Mouse (Mus musculus) liver, embryonic 11.5 days (tissue): ENCODE data around the gene Stub1. TPM values are rescaled to one million over a fixed set of nuclear protein-coding genes. Genes with fewer than 3 reads are reported as not detected.
"Not testable (repeated sequence)": the region's sequence is repeated elsewhere in the genome, so short reads cannot be mapped to it uniquely, and the experiment has no call there.

Experiments
- ATAC-seq: fragments of 200-750 bp; cut with Nextera tagmentation; replicated peaks from 2 replicates; pipeline ENCODE4 v1.8.0; 2017; ENCODE audit warnings: moderate number of reproducible peaks, mild to moderate bottlenecking, moderate TSS enrichment, moderate library complexity; ENCODE audit not compliant: low FRiP score
- DNase-seq: peaks from one replicate; pipeline ENCODE4 v3.0.0-alpha.2; 2017; ENCODE audit warnings: low spot score
- H3K27ac ChIP-seq: fragments of 300-500 bp; sonication (generic); 2 replicates; pipeline ENCODE4 v1.5.1; 2014; ENCODE audit warnings: mild to moderate bottlenecking, low read depth, low read length, control low read depth
- H3K27me3 ChIP-seq: fragments of 300-500 bp; sonication (generic); replicated peaks from 2 replicates; pipeline ENCODE4 v1.6.1; 2014; ENCODE audit warnings: low read length, mixed read lengths; ENCODE audit not compliant: control insufficient read depth, insufficient read depth
- H3K36me3 ChIP-seq: fragments of 300-500 bp; sonication (generic); 2 replicates; pipeline ENCODE4 v1.6.1; 2014; ENCODE audit warnings: mild to moderate bottlenecking, low read length, moderate library complexity, mixed read lengths; ENCODE audit not compliant: control insufficient read depth, insufficient read depth
- H3K4me1 ChIP-seq: fragments of 300-500 bp; sonication (generic); replicated peaks from 2 replicates; pipeline ENCODE4 v1.6.1; 2014; ENCODE audit warnings: low read length, mixed read lengths; ENCODE audit not compliant: control insufficient read depth, insufficient read depth
- H3K4me2 ChIP-seq: fragments of 300-500 bp; sonication (generic); 2 replicates; pipeline ENCODE4 v1.6.1; 2014; ENCODE audit warnings: mild to moderate bottlenecking, control low read depth, moderate library complexity
- H3K4me3 ChIP-seq: fragments of 300-500 bp; sonication (generic); 2 replicates; pipeline ENCODE4 v1.5.1; 2014; ENCODE audit warnings: low read depth, low read length, control low read depth
- H3K9ac ChIP-seq: fragments of 300-500 bp; sonication (generic); 2 replicates; pipeline ENCODE4 v1.6.1; 2014; ENCODE audit warnings: low read depth, low read length, control low read depth
- H3K9me3 ChIP-seq: fragments of 300-500 bp; sonication (generic); 2 replicates; pipeline ENCODE4 v1.6.1; 2016; ENCODE audit warnings: low read length, inconsistent platforms, mixed read lengths; ENCODE audit not compliant: control insufficient read depth
- WGBS: fragments of 180-500 bp; shearing (Covaris S2); extraction: QIAGEN DNeasy Blood & Tissue Kit; methylation state at CpG from one replicate; pipeline ENCODE4 v1.1.7; 2014; 5-methylcytosine and 5-hydroxymethylcytosine counted together
- polyA plus RNA-seq: library from polyadenylated mRNA; unstranded; fragments of >200 nt; fragmentation: Nextera tagmentation; extraction: Ambion mirVana; gene quantifications from 2 replicates; pipeline ENCODE4 v1.2.1, GENCODE M21; 2014

Gene Stub1
- polyA plus RNA-seq, 1 experiment from 2014 or later: 252 TPM

DNA sequence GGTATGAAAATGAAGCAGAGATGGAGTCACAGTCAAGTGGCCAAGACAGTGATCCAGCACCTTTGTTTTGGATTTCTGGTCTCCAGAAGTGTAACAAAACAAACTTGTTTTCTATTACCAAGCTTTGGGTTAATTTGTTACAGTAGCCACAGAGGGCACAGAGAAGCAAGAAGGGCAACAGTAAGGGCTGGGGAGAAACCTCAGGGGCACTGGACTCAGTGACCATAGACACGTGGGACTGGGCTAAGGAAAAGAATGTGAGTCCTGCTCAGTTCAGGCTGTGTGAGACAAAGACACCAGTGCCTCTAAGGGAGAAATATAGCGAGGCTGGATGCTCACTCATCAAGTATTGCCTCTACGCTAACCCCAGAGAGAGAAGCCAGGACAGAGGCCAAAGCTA, 39.5 kb upstream of the Stub1 start:
- no peak for ATAC-seq
- WGBS: 83% methylated on average over 3 of the region's 3 CpGs

DNA sequence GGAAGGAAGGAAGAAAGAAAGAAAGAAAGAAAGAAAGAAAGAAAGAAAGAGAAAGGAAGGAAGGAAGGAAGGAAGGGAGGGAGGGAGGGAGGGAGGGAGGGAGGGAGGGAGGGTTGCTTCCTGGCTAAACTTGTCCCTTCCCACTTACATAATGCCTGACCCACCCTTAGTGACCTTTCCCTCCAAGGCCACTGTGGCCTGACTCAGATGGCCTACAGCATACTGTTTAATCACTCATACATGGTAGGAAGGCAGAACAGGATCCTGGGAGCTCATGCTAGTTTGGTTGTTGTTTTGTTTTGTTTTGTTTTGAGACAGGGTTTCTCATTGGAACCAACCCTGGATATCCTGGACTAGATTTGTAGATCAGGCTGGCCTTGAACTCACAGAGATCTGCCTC, 38.4 kb upstream of the Stub1 start:
- not testable (repeated sequence) for H3K4me2 ChIP-seq, DNase-seq, H3K36me3 ChIP-seq, H3K27me3 ChIP-seq, ATAC-seq, H3K27ac ChIP-seq, H3K9ac ChIP-seq, H3K4me3 ChIP-seq, H3K9me3 ChIP-seq
- peaks cover 28% of the 10 kb centered on the region for H3K4me1 ChIP-seq

More for the DNA sequence above, 39.5 kb upstream of the Stub1 start:
- H3K4me1 ChIP-seq: peaks cover 31% of the 10 kb centered on the region
- no peak overlapping the region for H3K4me2 ChIP-seq
- DNase-seq: no peak
- H3K4me3 ChIP-seq: no peak overlapping the region
- no peaks in the 10 kb centered on the region for H3K9me3 ChIP-seq
- H3K27me3 ChIP-seq: no peaks in the 10 kb centered on the region
- H3K27ac ChIP-seq: no peak overlapping the region
- no peaks in the 10 kb centered on the region for H3K36me3 ChIP-seq
- H3K9ac ChIP-seq: no peak overlapping the region

DNA sequence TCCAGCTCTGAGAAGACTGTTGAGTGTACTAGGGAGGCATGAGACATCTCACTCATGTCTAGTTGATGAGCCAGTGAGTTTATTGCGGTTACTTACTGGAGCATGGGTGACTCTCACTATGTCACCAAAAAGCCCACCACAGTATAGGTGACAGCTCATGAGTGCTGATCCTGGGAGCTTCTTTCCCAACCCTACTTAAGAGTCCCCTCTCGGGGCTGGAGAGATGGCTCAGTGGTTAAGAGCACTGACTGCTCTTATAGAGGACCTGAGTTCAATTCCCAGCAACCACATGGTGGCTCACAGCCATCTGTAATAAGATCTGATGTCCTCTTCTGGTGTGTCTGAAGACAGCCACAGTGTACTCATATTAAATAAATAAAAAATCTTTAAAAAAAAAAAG, 36.8 kb upstream of the Stub1 start:
- DNase-seq: no peak
- WGBS: 84% methylated on average over 2 of the region's 2 CpGs

DNA sequence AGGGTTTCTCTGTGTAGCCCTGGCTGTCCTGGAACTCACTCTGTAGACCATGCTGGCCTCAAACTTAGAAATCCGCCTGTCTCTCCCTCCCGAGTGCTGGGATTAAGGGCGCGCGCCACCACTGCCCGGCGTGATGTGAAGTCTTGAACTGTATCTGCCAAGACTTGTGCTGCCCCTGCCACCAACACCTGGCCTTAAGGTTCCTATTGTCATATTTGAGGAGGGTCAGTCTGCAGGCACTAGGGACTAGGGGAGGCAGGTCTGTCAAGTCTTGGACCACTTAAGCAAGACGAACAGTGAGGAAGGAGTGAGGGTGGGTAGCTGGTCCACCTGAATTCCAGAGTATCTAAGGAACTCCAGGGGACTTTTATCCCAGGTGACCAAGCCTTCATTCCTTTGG, 36.3 kb upstream of the Stub1 start:
- WGBS: 85% methylated on average over 8 of the region's 8 CpGs
- Histone ChIP-seq H3K4me3 (no peak overlapping the region), H3K4me1 (peaks cover 20% of the 10 kb centered on the region), H3K9ac (no peak overlapping the region), H3K4me2 (no peak overlapping the region; the same call in 1 of the 2 replicates), H3K36me3 (peaks cover 4% of the 10 kb centered on the region; the same call in 1 of the 2 replicates), H3K27ac (no peak overlapping the region), H3K9me3 (no peaks in the 10 kb centered on the region), H3K27me3 (no peaks in the 10 kb centered on the region)
- DNase-seq: no peak
- no peak for ATAC-seq

More for the DNA sequence above, 36.8 kb upstream of the Stub1 start:
- H3K9me3 ChIP-seq: no peaks in the 10 kb centered on the region
- peaks cover 4% of the 10 kb centered on the region; the same call in 1 of the 2 replicates for H3K36me3 ChIP-seq
- no peak for ATAC-seq
- no peak overlapping the region for H3K4me2 ChIP-seq
- no peak overlapping the region for H3K4me3 ChIP-seq
- no peaks in the 10 kb centered on the region for H3K27me3 ChIP-seq
- H3K27ac ChIP-seq: no peak overlapping the region
- no peak overlapping the region for H3K9ac ChIP-seq
- H3K4me1 ChIP-seq: peaks cover 20% of the 10 kb centered on the region

DNA sequence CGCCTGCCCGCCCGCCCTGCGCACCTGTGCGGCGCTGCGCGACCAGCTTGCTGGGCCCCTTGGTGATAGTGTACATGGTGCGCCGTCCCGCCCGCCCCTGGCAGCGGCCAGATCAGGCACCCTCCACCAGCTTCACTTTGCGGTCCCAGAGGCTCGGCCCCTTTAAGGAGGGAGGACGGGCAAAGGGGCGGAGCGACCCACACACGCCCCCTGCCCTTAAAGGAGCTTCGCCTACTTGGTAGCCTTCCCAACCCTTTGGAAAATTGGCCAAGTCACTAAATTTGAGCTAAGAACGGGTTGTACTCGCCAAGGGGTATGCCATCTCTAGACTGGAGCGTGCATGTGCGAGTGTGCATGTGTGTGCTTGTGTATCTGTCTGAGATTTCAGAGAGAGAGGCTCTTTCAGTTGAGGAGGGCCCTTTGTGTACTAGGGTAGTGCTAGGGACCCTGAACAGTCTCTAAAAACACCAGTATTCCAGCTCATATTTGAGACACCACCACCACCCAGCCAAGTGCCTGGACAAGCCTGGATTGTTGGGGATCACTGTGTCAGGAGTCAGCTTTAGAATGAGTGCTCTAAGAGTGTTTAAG, 35.5 kb upstream of the Stub1 start, which contains the start of gene Mcrip2:
Gene Mcrip2 (minus strand): TSS at position 164 of the 591 bp plus-strand sequence.
- ATAC-seq (peak; percentile 83), DNase-seq (peak; percentile 84)
- WGBS: under 1% methylated on average over 24 of the region's 24 CpGs
- H3K4me3 ChIP-seq: peak within 1 kb of the TSS; percentile 86
- H3K27ac ChIP-seq: peak within 1 kb of the TSS; percentile 70
- H3K36me3 ChIP-seq: peaks cover 7% of the 10 kb centered on the region; the same call in 1 of the 2 replicates
- H3K27me3 ChIP-seq: no peaks in the 10 kb centered on the region
- peak within 1 kb of the TSS; percentile 82 for H3K9ac ChIP-seq
- H3K4me1 ChIP-seq: peaks cover 14% of the 10 kb centered on the region
- peak within 1 kb of the TSS; percentile 93 for H3K4me2 ChIP-seq
- H3K9me3 ChIP-seq: no peaks in the 10 kb centered on the region

DNA sequence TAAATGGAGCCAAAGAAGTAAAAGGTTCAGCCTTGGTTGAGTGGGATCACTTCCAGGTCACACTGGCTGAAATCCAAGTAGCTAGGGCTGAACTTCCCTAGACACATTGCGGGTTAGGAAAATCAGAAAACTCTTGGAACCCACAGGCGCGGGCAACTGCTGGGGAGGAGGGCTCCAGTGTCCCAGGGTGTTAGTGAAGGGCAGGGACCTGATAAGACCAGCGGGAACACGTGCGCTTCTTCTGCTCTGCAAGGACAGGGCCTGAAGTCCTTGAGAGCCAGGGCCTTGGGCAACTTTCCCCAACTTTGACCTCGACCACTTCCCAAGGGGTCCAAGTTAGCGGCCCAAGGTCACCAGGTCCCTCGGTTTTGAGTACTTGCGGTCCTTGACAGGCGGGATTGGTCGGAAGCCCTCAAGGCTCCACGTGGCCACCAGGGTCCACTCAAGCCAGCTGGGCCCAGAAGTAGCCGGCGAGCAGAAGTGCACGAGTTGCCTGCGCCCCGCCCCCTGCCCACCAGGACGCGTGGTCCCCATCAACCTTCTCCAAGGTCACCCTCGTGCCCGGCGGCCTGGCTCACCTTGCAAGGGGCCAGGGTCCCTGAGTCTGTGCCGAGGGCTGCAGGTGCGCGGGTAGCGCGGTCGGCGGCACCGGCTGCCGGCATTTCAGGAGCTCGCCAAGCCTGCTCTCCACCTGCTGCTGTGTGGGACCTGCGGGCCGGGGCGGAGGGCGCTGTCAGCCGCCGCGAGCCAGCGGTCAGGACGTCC, 34.8 kb upstream of the Stub1 start:
- ATAC-seq: peak; percentile 68
- Histone ChIP-seq H3K4me3 (peak overlapping the region; percentile 86), H3K36me3 (peaks cover 8% of the 10 kb centered on the region; the same call in 1 of the 2 replicates), H3K27ac (peak overlapping the region; percentile 70), H3K9me3 (no peaks in the 10 kb centered on the region), H3K4me2 (peak overlapping the region; percentile 93), H3K27me3 (no peaks in the 10 kb centered on the region), H3K9ac (peak overlapping the region; percentile 82), H3K4me1 (peaks cover 14% of the 10 kb centered on the region)
- DNase-seq: peak; percentile 73
- under 1% methylated on average over 42 of the region's 42 CpGs for WGBS

DNA sequence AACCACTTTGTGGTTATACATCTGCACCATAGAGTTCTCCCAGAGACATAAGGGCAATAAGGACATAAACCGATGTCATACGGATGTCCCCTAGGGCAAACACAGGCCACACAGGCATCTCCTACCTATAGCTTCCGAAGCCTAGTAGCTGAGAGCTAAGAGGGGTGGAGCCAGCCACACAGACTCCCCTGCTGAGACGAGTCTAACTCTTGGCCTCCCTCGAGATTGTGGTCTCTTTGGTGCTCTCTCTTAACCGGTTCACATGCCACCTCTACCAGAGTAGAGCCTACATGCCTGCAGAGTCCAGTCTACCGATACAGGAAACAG, 34.3 kb upstream of the Stub1 start:
- Histone ChIP-seq H3K36me3 (peaks cover 9% of the 10 kb centered on the region; the same call in 1 of the 2 replicates), H3K4me3 (peak overlapping the region; percentile 86), H3K27me3 (no peaks in the 10 kb centered on the region), H3K9ac (peak overlapping the region; percentile 82), H3K4me1 (peaks cover 15% of the 10 kb centered on the region), H3K9me3 (no peaks in the 10 kb centered on the region), H3K27ac (peak overlapping the region; percentile 70), H3K4me2 (peak overlapping the region; percentile 93)
- WGBS: 10% methylated on average over 7 of the region's 7 CpGs
- no peak for DNase-seq
- ATAC-seq: peak; percentile 64

DNA sequence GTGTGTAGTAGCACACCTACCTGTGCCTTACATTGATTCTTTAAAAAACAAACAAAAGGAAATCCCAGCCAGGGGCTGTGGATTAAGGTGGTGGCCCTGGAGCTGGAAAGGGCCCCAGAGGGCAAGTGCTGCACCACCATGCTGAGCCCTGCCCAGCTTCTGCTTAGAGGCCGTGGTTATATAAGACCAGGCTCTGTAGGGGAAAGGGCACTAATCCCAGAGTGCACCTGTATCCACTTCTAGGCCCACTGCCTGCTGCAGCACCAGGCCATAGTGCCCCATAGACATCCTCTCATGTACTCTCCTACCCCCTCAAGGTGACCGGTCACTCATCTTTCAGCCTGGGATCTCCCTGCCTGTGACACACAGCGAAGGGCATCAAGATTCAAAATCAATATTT, 33.0 kb upstream of the Stub1 start:
- ATAC-seq (no peak), DNase-seq (no peak)
- peak overlapping the region; percentile 9; the same call in 1 of the 2 replicates for H3K4me2 ChIP-seq
- H3K9ac ChIP-seq: no peak overlapping the region
- peaks cover 24% of the 10 kb centered on the region for H3K4me1 ChIP-seq
- no peak overlapping the region; the same call in 1 of the 2 replicates for H3K4me3 ChIP-seq
- H3K27ac ChIP-seq: no peak overlapping the region
- WGBS: 95% methylated on average over 3 of the region's 3 CpGs
- H3K27me3 ChIP-seq: no peaks in the 10 kb centered on the region
- H3K36me3 ChIP-seq: peaks cover 9% of the 10 kb centered on the region; the same call in 1 of the 2 replicates
- no peaks in the 10 kb centered on the region for H3K9me3 ChIP-seq
